Comparison of ENCODE assay signal across 8 mouse cellular contexts in the genomic region with DNA sequence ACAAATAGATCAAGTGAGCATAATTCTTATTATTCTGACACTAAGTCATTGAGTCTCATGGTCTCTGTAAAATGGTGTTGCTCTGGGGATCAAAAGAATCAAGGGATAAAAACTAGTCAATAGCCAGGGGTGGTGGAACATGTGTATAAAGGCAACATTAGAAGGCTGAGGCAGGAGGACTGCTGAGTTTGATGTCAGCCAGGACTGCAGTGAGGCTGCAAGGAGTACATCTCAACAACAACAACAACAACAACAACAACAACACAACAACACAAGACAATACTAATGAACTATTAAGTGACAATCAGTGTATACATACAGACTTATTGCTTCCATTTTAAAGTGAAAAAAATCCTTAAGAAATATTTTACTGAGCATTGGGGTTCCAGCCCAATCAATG. TPM values are rescaled to one million over a fixed set of nuclear protein-coding genes. Genes with fewer than 3 reads are reported as not detected.
DNase-seq lines count a peak whose midpoint lies in the region; ATAC-seq and TF ChIP-seq lines count a peak whose summit lies in the region.

No protein-coding gene starts in this region.

- H3K27ac ChIP-seq in gastrocnemius, adult 2 months = peak overlapping the region; percentile 97
- no peak overlapping the region; the same call in 1 of the 2 replicates for H3K27ac ChIP-seq in forebrain, embryonic 14.5 days (ENCODE audit: low read depth, low read length)
- H3K27ac ChIP-seq in liver, embryonic 14.5 days = peak overlapping the region; percentile 98

- peak overlapping the region; percentile 60 for H3K4me2 ChIP-seq in forebrain, embryonic 14.5 days (ENCODE audit: low read length)
- peak overlapping the region; percentile 65 for H3K4me2 ChIP-seq in liver, embryonic 14.5 days (ENCODE audit: low read depth)

- no peak for ATAC-seq in forebrain, embryonic 14.5 days
- no peak for ATAC-seq in liver, embryonic 14.5 days (ENCODE audit: insufficient read depth)

- TF ChIP-seq EP300 in liver, embryonic 14.5 days (IDR thresholded peaks at IDR 0.05; ENCODE audit: low read depth) = no peak

- no peak for TF ChIP-seq CTCF in gastrocnemius, adult 2 months (IDR thresholded peaks at IDR 0.05)
- TF ChIP-seq CTCF in E14TG2a.4 (conservative IDR thresholded peaks at IDR 0.05; ENCODE audit: low read length) = no peak
- no peak for TF ChIP-seq CTCF in liver, embryonic 14.5 days (IDR thresholded peaks at IDR 0.05; ENCODE audit: low read depth)

- H3K4me1 ChIP-seq in E14TG2a.4 (replicated peaks; ENCODE audit: low read depth, low read length) = peaks cover 42% of the 10 kb centered on the region
- peaks cover 7% of the 10 kb centered on the region for H3K4me1 ChIP-seq in forebrain, embryonic 14.5 days (ENCODE audit: control insufficient read depth, insufficient read depth, low read length)
- H3K4me1 ChIP-seq in liver, embryonic 14.5 days (replicated peaks; ENCODE audit: control insufficient read depth in 2 of 2, insufficient read depth in 2 of 2, low read length in 1 of 2) = peaks cover 8 to 9% of the 10 kb centered on the region in 2 experiments

- peaks cover 65% of the 10 kb centered on the region for H3K36me3 ChIP-seq in E14TG2a.4 (ENCODE audit: insufficient read depth, low read length)
- peaks cover 54% of the 10 kb centered on the region for H3K36me3 ChIP-seq in forebrain, embryonic 14.5 days (ENCODE audit: control insufficient read depth, insufficient read depth, low read length)
- H3K36me3 ChIP-seq in liver, embryonic 14.5 days (replicated peaks; ENCODE audit: control insufficient read depth, insufficient read depth, low read depth) = peaks cover 59% of the 10 kb centered on the region

- intact Hi-C loops in gastrocnemius, adult 2 months (cut with DNase I) = no loop called here
- intact Hi-C loops in gastrocnemius, postnatal 14 days (cut with DNase I; ENCODE audit: low total_unique reads) = no loop called here

- H3K4me3 ChIP-seq in gastrocnemius, adult 2 months = peak overlapping the region; percentile 80
- peak overlapping the region; percentile 96 for H3K4me3 ChIP-seq in E14TG2a.4 (replicated peaks; ENCODE audit: low read length)
- peak overlapping the region; percentile 51 for H3K4me3 ChIP-seq in forebrain, embryonic 14.5 days (ENCODE audit: low read depth, low read length)
- peak overlapping the region; percentile 84 to 90 for H3K4me3 ChIP-seq in liver, embryonic 14.5 days (ENCODE audit: insufficient read depth in 1 of 2, low read depth in 2 of 2, low read length in 2 of 2)

- DNase-seq in gastrocnemius, adult 2 months = no peak
- DNase-seq in gastrocnemius, postnatal 14 days = no peak
- peak; percentile 16 for DNase-seq in forebrain, embryonic 14.5 days (ENCODE audit: low spot score)
- no peak for DNase-seq in liver, embryonic 14.5 days (ENCODE audit: low read depth in 3 of 3, low spot score in 3 of 3)
- no peak for DNase-seq in spleen, adult 12 weeks (ENCODE audit: low spot score)
- DNase-seq in adrenal gland, postnatal 36 days = no peak
- DNase-seq in ovary, postnatal 36 days (ENCODE audit: low spot score) = no peak

- H3K27me3 ChIP-seq in E14TG2a.4 (ENCODE audit: insufficient read depth, low read length) = no peaks in the 10 kb centered on the region
- H3K27me3 ChIP-seq in forebrain, embryonic 14.5 days (replicated peaks; ENCODE audit: control insufficient read depth, insufficient read depth, low read length) = no peaks in the 10 kb centered on the region
- H3K27me3 ChIP-seq in liver, embryonic 14.5 days (ENCODE audit: control insufficient read depth, insufficient read depth, low read length) = no peaks in the 10 kb centered on the region

- H3K9ac ChIP-seq in forebrain, embryonic 14.5 days (ENCODE audit: low read length) = peak overlapping the region; percentile 71
- peak overlapping the region; percentile 69 for H3K9ac ChIP-seq in liver, embryonic 14.5 days (replicated peaks)

- H3K9me3 ChIP-seq in E14TG2a.4 (ENCODE audit: low read length) = no peaks in the 10 kb centered on the region
- no peaks in the 10 kb centered on the region for H3K9me3 ChIP-seq in forebrain, embryonic 14.5 days (replicated peaks; ENCODE audit: control insufficient read depth, low read length)
- no peaks in the 10 kb centered on the region for H3K9me3 ChIP-seq in liver, embryonic 14.5 days (ENCODE audit: control insufficient read depth, low read length)

RNA-seq across cellular contexts. Expression of gene Ncapd2, which starts 0.7 kb away (rescaled TPM):
- 1 to 10 TPM; 6.5 to 9.8 TPM for total RNA-seq in gastrocnemius, adult 2 months (2021)
- 10 to 100 TPM; 18.4 to 18.7 TPM for total RNA-seq in gastrocnemius, postnatal 14 days (2021)
- 64.4 and 67.6 TPM in 2 replicates for polyA plus RNA-seq in forebrain, embryonic 14.5 days (2014; fragmentation: Nextera tagmentation; extraction: Ambion mirVana)
- 108 and 148 TPM in 2 replicates for polyA plus RNA-seq in liver, embryonic 14.5 days (2012; rRNA removed)
- 66.8 and 80.4 TPM in 2 replicates for polyA plus RNA-seq in liver, embryonic 14.5 days (2014; fragmentation: Nextera tagmentation; extraction: Ambion mirVana)
- 10 to 100 TPM; 18.5 to 25.6 TPM for total RNA-seq in adrenal gland, postnatal 36 days (2021)

RNA-seq across cellular contexts. Expression of gene Mrpl51, which starts 0.8 kb away (rescaled TPM):
- 100 to 1,000 TPM; 214 to 262 TPM for total RNA-seq in gastrocnemius, adult 2 months (2021)
- 100 to 1,000 TPM; 214 to 227 TPM for total RNA-seq in gastrocnemius, postnatal 14 days (2021)
- 160 and 179 TPM in 2 replicates for polyA plus RNA-seq in forebrain, embryonic 14.5 days (2014; fragmentation: Nextera tagmentation; extraction: Ambion mirVana)
- polyA plus RNA-seq in liver, embryonic 14.5 days (2012; rRNA removed) = 22.2 and 50.9 TPM in 2 replicates
- 178 and 182 TPM in 2 replicates for polyA plus RNA-seq in liver, embryonic 14.5 days (2014; fragmentation: Nextera tagmentation; extraction: Ambion mirVana)
- 100 to 1,000 TPM; 176 to 205 TPM for total RNA-seq in adrenal gland, postnatal 36 days (2021)

RNA-seq across cellular contexts. Expression of gene Vamp1, which starts 24.5 kb away (rescaled TPM):
- total RNA-seq in gastrocnemius, adult 2 months (2021) = 10 to 100 TPM; 14.3 to 16.0 TPM
- 10 to 100 TPM; 10.7 to 11.3 TPM for total RNA-seq in gastrocnemius, postnatal 14 days (2021)
- 1.7 and 2.7 TPM in 2 replicates for polyA plus RNA-seq in forebrain, embryonic 14.5 days (2014; fragmentation: Nextera tagmentation; extraction: Ambion mirVana)
- 2.8 and 3.5 TPM in 2 replicates for polyA plus RNA-seq in liver, embryonic 14.5 days (2012; rRNA removed)
- 0.83 and 0.94 TPM in 2 replicates for polyA plus RNA-seq in liver, embryonic 14.5 days (2014; fragmentation: Nextera tagmentation; extraction: Ambion mirVana)
- total RNA-seq in adrenal gland, postnatal 36 days (2021) = 10 to 100 TPM; 34.4 to 40.2 TPM

RNA-seq across cellular contexts. Expression of gene Gapdh, which starts 24.5 kb away (rescaled TPM):
- total RNA-seq in gastrocnemius, adult 2 months (2021) = over 10,000 TPM in 1 of 2 experiments, 1,000 to 10,000 TPM in 1; 9,742 to 11,894 TPM
- over 10,000 TPM in 1 of 2 experiments, 1,000 to 10,000 TPM in 1; 9,479 to 10,041 TPM for total RNA-seq in gastrocnemius, postnatal 14 days (2021)
- 1,676 and 1,964 TPM in 2 replicates for polyA plus RNA-seq in forebrain, embryonic 14.5 days (2014; fragmentation: Nextera tagmentation; extraction: Ambion mirVana)
- 1,485 and 1,875 TPM in 2 replicates for polyA plus RNA-seq in liver, embryonic 14.5 days (2012; rRNA removed)
- 960 and 1,040 TPM in 2 replicates for polyA plus RNA-seq in liver, embryonic 14.5 days (2014; fragmentation: Nextera tagmentation; extraction: Ambion mirVana)
- 1,000 to 10,000 TPM; 2,066 to 3,178 TPM for total RNA-seq in adrenal gland, postnatal 36 days (2021)

RNA-seq across cellular contexts. Expression of gene Tapbpl, which starts 40.8 kb away (rescaled TPM):
- total RNA-seq in gastrocnemius, adult 2 months (2021) = 1 to 10 TPM; 2.4 to 2.6 TPM
- total RNA-seq in gastrocnemius, postnatal 14 days (2021) = 1 to 10 TPM; 2.2 to 2.3 TPM
- polyA plus RNA-seq in forebrain, embryonic 14.5 days (2014; fragmentation: Nextera tagmentation; extraction: Ambion mirVana) = 1.8 and 2.6 TPM in 2 replicates
- polyA plus RNA-seq in liver, embryonic 14.5 days (2012; rRNA removed) = 4.2 and 5.0 TPM in 2 replicates
- polyA plus RNA-seq in liver, embryonic 14.5 days (2014; fragmentation: Nextera tagmentation; extraction: Ambion mirVana) = 4.1 and 4.2 TPM in 2 replicates
- total RNA-seq in adrenal gland, postnatal 36 days (2021) = 10 to 100 TPM in 1 of 2 experiments, 1 to 10 TPM in 1; 9.3 to 11.5 TPM
